Mouse (Mus musculus) thymus, postnatal 10 days (tissue): ENCODE data around the gene Dmrta1.
"Not testable (repeated sequence)": the region's sequence is repeated elsewhere in the genome, so short reads cannot be mapped to it uniquely, and the experiment has no call there.

Experiments used
- DNase-seq, 2 experiments: peaks; one replicate each; pipeline ENCODE4 v3.0.0; 2021; ENCODE audit warnings: low spot score in 2 of 2

The Dmrta1 gene

GRCm38 (mm10) chr4:89679195-89679594, at the start of gene Dmrta1:
Gene Dmrta1, plus strand, starts transcription at chr4:89679436.
- no peak for DNase-seq

- no peak for DNase-seq
These were observed 48.7 kb upstream of the Dmrta1 start for GRCm38 (mm10) chr4:89630374-89631079.

- no peak for DNase-seq
These were observed 47.7 kb upstream of the Dmrta1 start for GRCm38 (mm10) chr4:89631560-89631959.

GRCm38 (mm10) chr4:89638651-89639050, 40.6 kb upstream of the Dmrta1 start:
- no peak for DNase-seq

GRCm38 (mm10) chr4:89644235-89645115, 34.8 kb upstream of the Dmrta1 start:
- DNase-seq: no peak

- DNase-seq: no peak
These were observed 28.6 kb upstream of the Dmrta1 start for GRCm38 (mm10) chr4:89650352-89651311.

GRCm38 (mm10) chr4:89651312-89651686, 27.9 kb upstream of the Dmrta1 start:
- DNase-seq: no peak

- no peak for DNase-seq
These were observed 27.5 kb upstream of the Dmrta1 start for GRCm38 (mm10) chr4:89651779-89652178.

GRCm38 (mm10) chr4:89663406-89663805, 15.8 kb upstream of the Dmrta1 start:
- DNase-seq: no peak

GRCm38 (mm10) chr4:89674711-89675110, 4.5 kb upstream of the Dmrta1 start:
- no peak for DNase-seq

GRCm38 (mm10) chr4:89677903-89678302, 1.3 kb upstream of the Dmrta1 start:
- DNase-seq: no peak

- no peak for DNase-seq
These were observed 523 bp upstream of the Dmrta1 start for GRCm38 (mm10) chr4:89678713-89679112.

GRCm38 (mm10) chr4:89687961-89688803, 8.9 kb downstream of the Dmrta1 start:
- no peak for DNase-seq

GRCm38 (mm10) chr4:89688804-89689497, 9.7 kb downstream of the Dmrta1 start:
- DNase-seq: no peak

- no peak for DNase-seq
These were observed 12.7 kb downstream of the Dmrta1 start for GRCm38 (mm10) chr4:89691936-89692335.

GRCm38 (mm10) chr4:89692780-89693179, 13.5 kb downstream of the Dmrta1 start:
- DNase-seq: no peak

GRCm38 (mm10) chr4:89695589-89695988, 16.4 kb downstream of the Dmrta1 start:
- no peak for DNase-seq

- no peak for DNase-seq
These were observed 18.7 kb downstream of the Dmrta1 start for GRCm38 (mm10) chr4:89697951-89698350.

- not testable (repeated sequence) for DNase-seq
These were observed 44.4 kb downstream of the Dmrta1 start for GRCm38 (mm10) chr4:89723526-89724190.
